Mouse (Mus musculus): ENCODE results near the gene Gfap. TPM values are rescaled to one million over a fixed set of nuclear protein-coding genes. Genes with fewer than 3 reads are reported as not detected.

Gfap gene
- polyA plus RNA-seq, 2 experiments: 9.3 to 12.6 TPM

DNA sequence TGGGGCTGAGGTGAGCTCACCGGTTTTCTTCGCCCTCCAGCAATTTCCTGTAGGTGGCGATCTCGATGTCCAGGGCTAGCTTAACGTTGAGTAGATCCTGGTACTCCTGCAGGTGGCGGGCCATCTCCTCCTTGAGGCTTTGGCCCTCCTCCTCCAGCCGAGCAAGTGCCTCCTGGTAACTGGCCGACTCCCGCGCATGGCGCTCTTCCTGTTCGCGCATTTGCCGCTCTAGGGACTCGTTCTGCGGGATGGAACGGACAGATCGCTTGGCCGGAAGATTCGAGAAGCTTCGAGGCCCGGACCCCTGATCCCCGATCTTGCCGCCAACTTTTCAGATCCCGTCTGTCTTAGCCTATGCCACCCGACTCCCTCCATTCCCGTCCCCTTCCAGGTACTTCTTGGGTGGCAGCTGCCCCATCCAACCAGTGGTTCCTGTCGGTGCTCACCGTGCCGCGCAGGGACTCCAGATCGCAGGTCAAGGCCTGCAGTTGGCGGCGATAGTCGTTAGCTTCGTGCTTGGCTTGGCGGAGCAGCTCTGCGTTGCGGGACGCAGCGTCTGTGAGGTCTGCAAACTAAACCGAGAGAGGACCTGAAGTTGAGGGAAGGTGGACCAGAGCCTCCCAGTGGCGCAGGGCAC is 7.6 kb downstream of the Gfap start:
- WGBS (ENCODE audit: insufficient replicate concordance): 6% methylated on average over 43 of the region's 43 CpGs
- peak overlapping the region; percentile 65 for H3K27ac ChIP-seq
- peak overlapping the region; percentile 48 to 76 for H3K4me3 ChIP-seq (ENCODE audit: insufficient read depth in 1 of 2, low read depth in 2 of 2, low read length in 2 of 2)
- peak overlapping the region; percentile 87 for H3K9ac ChIP-seq (replicated peaks)
- ATAC-seq (ENCODE audit: insufficient read depth) (peak; percentile 69), DNase-seq (ENCODE audit: low read depth in 3 of 3, low spot score in 3 of 3) (peak; percentile 77 to 84 (median 78))
- H3K36me3 ChIP-seq (replicated peaks; ENCODE audit: control insufficient read depth, insufficient read depth, low read depth): no peaks in the 10 kb centered on the region
- H3K27me3 ChIP-seq (ENCODE audit: control insufficient read depth, insufficient read depth, low read length): no peaks in the 10 kb centered on the region; the same call in none of the 2 replicates
- H3K9me3 ChIP-seq (ENCODE audit: control insufficient read depth, low read length): no peaks in the 10 kb centered on the region
- H3K4me2 ChIP-seq (ENCODE audit: low read depth): peak overlapping the region; percentile 98
- TF ChIP-seq CTCF (IDR thresholded peaks at IDR 0.05; ENCODE audit: low read depth) (peak; percentile 99), EP300 (IDR thresholded peaks at IDR 0.05; ENCODE audit: low read depth) (no peak)
- H3K4me1 ChIP-seq (replicated peaks; ENCODE audit: control insufficient read depth in 2 of 2, insufficient read depth in 2 of 2, low read length in 1 of 2): peaks cover 35 to 45% of the 10 kb centered on the region in 2 experiments

DNA sequence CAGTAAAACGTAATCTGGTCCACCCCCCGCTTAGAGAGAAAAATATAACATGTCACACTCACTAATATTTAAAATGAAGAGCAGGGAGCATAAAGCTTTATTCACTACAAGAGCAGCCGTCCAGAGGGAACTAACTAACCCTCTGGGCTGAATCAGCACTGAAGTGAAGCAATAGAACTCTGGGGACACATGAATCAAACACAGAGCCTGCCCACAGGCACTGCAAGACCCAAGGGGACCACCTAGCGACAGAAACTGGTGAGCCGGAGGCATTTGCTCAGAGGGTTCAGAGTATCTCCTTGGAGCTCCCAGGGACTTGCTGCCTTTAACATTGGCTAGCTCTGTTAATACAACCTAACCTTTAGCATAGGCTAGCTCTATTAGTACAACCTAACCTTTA is 10.6 kb downstream of the Gfap start:
- Histone ChIP-seq H3K36me3 (replicated peaks; ENCODE audit: control insufficient read depth, insufficient read depth, low read depth) (no peaks in the 10 kb centered on the region), H3K4me3 (ENCODE audit: insufficient read depth in 1 of 2, low read depth in 2 of 2, low read length in 2 of 2) (no peak overlapping the region), H3K4me1 (replicated peaks; ENCODE audit: control insufficient read depth in 2 of 2, insufficient read depth in 2 of 2, low read length in 1 of 2) (peaks cover 26 to 34% of the 10 kb centered on the region in 2 experiments), H3K4me2 (ENCODE audit: low read depth) (no peak overlapping the region), H3K27ac (no peak overlapping the region), H3K9ac (replicated peaks) (no peak overlapping the region), H3K27me3 (ENCODE audit: control insufficient read depth, insufficient read depth, low read length) (no peaks in the 10 kb centered on the region; the same call in none of the 2 replicates), H3K9me3 (ENCODE audit: control insufficient read depth, low read length) (no peaks in the 10 kb centered on the region)
- ATAC-seq (ENCODE audit: insufficient read depth): no peak
- TF ChIP-seq CTCF (IDR thresholded peaks at IDR 0.05; ENCODE audit: low read depth) (no peak), EP300 (IDR thresholded peaks at IDR 0.05; ENCODE audit: low read depth) (no peak)
- no peak for DNase-seq (ENCODE audit: low read depth in 3 of 3, low spot score in 3 of 3)
- WGBS (ENCODE audit: insufficient replicate concordance): 65% methylated on average over 5 of the region's 5 CpGs

DNA sequence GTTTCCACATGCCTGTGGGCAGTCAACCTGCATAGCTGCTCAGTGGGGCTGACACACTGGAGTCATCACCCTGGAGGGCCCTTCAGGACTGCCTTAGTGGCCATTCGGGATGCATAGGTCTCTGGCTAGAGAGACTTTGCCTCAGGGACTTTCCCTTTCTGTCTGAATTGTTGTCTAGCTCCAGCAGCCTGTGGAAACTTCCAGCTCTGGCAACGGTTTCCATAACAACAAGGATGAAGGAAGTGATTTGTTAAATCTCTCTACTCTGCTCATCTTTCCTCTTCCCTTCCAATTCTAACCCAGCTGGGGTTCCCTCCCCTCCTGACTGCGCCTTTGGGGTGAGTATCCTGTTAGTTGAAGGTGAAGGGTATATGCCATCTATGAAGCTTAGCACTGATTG is 12.6 kb downstream of the Gfap start:
- Histone ChIP-seq H3K4me2 (ENCODE audit: low read depth) (no peak overlapping the region), H3K27me3 (ENCODE audit: control insufficient read depth, insufficient read depth, low read length) (no peaks in the 10 kb centered on the region; the same call in none of the 2 replicates), H3K27ac (no peak overlapping the region), H3K9me3 (ENCODE audit: control insufficient read depth, low read length) (no peaks in the 10 kb centered on the region), H3K36me3 (replicated peaks; ENCODE audit: control insufficient read depth, insufficient read depth, low read depth) (no peaks in the 10 kb centered on the region), H3K4me3 (ENCODE audit: insufficient read depth in 1 of 2, low read depth in 2 of 2, low read length in 2 of 2) (no peak overlapping the region), H3K9ac (replicated peaks) (no peak overlapping the region), H3K4me1 (replicated peaks; ENCODE audit: control insufficient read depth in 2 of 2, insufficient read depth in 2 of 2, low read length in 1 of 2) (peaks cover 19 to 25% of the 10 kb centered on the region in 2 experiments)
- ATAC-seq (ENCODE audit: insufficient read depth) (no peak), DNase-seq (ENCODE audit: low read depth in 3 of 3, low spot score in 3 of 3) (no peak)
- 52% methylated on average over 3 of the region's 3 CpGs for WGBS (ENCODE audit: insufficient replicate concordance)
- TF ChIP-seq EP300 (IDR thresholded peaks at IDR 0.05; ENCODE audit: low read depth) (no peak), CTCF (IDR thresholded peaks at IDR 0.05; ENCODE audit: low read depth) (no peak)

DNA sequence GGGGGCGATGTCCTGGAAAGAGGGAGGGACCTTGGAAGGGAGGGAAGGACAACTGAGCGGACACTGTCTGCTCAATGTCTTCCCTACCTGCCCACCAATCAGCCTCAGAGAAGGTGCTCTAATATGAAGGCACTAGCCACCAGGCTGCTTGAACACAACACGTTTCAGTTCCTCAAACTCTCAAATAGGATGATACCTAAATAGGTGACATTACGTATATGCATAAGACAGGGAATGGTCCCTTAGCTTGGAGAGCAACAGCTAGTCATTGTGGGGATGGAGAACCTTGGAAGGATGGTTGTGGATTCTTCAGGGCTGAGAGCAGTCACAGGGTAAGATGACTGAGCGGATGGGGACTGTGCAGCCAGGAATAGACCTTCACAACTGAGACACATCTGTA is 13.3 kb downstream of the Gfap start:
- ATAC-seq (ENCODE audit: insufficient read depth) (no peak), DNase-seq (ENCODE audit: low read depth in 3 of 3, low spot score in 3 of 3) (no peak)
- no peak overlapping the region for H3K9ac ChIP-seq (replicated peaks)
- no peak overlapping the region for H3K27ac ChIP-seq
- no peak overlapping the region for H3K4me3 ChIP-seq (ENCODE audit: insufficient read depth in 1 of 2, low read depth in 2 of 2, low read length in 2 of 2)
- H3K9me3 ChIP-seq (ENCODE audit: control insufficient read depth, low read length): no peaks in the 10 kb centered on the region
- no peak overlapping the region for H3K4me2 ChIP-seq (ENCODE audit: low read depth)
- H3K36me3 ChIP-seq (replicated peaks; ENCODE audit: control insufficient read depth, insufficient read depth, low read depth): no peaks in the 10 kb centered on the region
- WGBS (ENCODE audit: insufficient replicate concordance): 71% methylated on average over 5 of the region's 5 CpGs
- H3K27me3 ChIP-seq (ENCODE audit: control insufficient read depth, insufficient read depth, low read length): no peaks in the 10 kb centered on the region; the same call in none of the 2 replicates
- no peak for TF ChIP-seq CTCF (IDR thresholded peaks at IDR 0.05; ENCODE audit: low read depth)
- TF ChIP-seq EP300 (IDR thresholded peaks at IDR 0.05; ENCODE audit: low read depth): no peak
- peaks cover 15 to 19% of the 10 kb centered on the region in 2 experiments for H3K4me1 ChIP-seq (replicated peaks; ENCODE audit: control insufficient read depth in 2 of 2, insufficient read depth in 2 of 2, low read length in 1 of 2)

DNA sequence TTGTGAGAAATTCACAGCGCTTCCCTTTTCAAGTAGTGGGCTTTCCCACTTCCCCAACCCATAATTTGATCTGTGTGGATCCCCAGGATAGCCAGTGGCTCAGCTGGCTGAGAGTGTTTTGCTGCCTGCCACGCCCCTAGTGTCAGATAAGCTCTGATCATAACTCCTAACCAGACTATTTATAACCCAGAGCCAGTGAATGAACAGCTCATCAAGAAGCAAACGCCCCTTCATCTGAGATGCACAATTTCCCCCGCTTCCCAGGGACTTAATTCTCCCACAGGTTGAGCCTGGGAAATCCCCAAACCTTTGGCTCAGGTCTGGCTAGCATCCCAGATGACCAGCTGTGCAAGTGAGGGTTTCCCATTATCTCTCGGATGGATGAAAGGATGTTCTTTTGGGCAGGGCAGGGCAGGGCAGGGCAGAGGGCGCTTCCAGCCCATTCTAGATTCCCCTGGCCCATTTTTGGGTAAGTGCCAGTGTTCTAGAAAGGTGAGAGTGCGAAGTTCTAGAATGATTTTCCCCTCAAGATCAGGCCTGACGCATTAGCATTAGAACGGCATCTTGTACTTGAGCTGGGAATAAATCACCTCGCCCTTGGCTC is 16.0 kb downstream of the Gfap start, which contains the start of gene Fam187a:
Gene Fam187a, plus strand, starts transcription at position 554 of the 604 bp plus-strand sequence.
- Histone ChIP-seq H3K9ac (replicated peaks) (no peak within 1 kb of the TSS), H3K27ac (no peak within 1 kb of the TSS), H3K36me3 (replicated peaks; ENCODE audit: control insufficient read depth, insufficient read depth, low read depth) (no peaks in the 10 kb centered on the region), H3K4me3 (ENCODE audit: insufficient read depth in 1 of 2, low read depth in 2 of 2, low read length in 2 of 2) (no peak within 1 kb of the TSS), H3K4me2 (ENCODE audit: low read depth) (no peak within 1 kb of the TSS), H3K27me3 (ENCODE audit: control insufficient read depth, insufficient read depth, low read length) (no peaks in the 10 kb centered on the region; the same call in 1 of the 2 replicates), H3K4me1 (replicated peaks; ENCODE audit: control insufficient read depth in 2 of 2, insufficient read depth in 2 of 2, low read length in 1 of 2) (peaks cover 17 to 19% of the 10 kb centered on the region in 2 experiments), H3K9me3 (ENCODE audit: control insufficient read depth, low read length) (no peaks in the 10 kb centered on the region)
- TF ChIP-seq EP300 (IDR thresholded peaks at IDR 0.05; ENCODE audit: low read depth) (no peak), CTCF (IDR thresholded peaks at IDR 0.05; ENCODE audit: low read depth) (no peak)
- 44% methylated on average over 10 of the region's 10 CpGs for WGBS (ENCODE audit: insufficient replicate concordance)
- no peak for DNase-seq (ENCODE audit: low read depth in 3 of 3, low spot score in 3 of 3)
- no peak for ATAC-seq (ENCODE audit: insufficient read depth)
